Mouse (Mus musculus): Measurements from ENCODE around the gene Trim27. TPM values are rescaled to one million over a fixed set of nuclear protein-coding genes. Genes with fewer than 3 reads are reported as not detected.

Gene Trim27
- polyA plus RNA-seq, 1 experiment from 2014 or later, result 125 TPM

DNA sequence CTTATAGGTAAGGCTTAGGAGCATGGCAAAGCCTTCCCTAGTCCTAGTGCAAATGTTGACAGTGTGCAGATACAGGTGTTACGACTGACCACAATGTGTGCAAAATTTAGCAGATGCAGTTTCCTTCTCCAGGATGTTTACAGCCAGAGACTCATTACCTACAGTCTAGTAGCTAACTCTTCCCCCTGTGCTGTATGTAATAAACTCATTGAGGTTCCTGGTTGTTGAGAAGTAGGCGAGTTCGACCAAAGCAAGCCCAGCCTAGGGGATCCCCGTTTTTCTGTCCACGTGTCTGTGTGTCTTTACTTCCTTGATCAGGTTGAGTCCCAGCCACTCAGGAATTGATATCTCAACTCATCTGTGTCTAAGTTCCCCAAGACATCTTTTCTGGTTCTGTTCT, 64.8 kb downstream of the Trim27 start:
- H3K27ac ChIP-seq (replicated peaks), result no peak overlapping the region
- peaks cover 10% of the 10 kb centered on the region; the same call in 1 of the 2 replicates for H3K27me3 ChIP-seq
- no peaks in the 10 kb centered on the region for H3K36me3 ChIP-seq
- peaks cover 7% of the 10 kb centered on the region; the same call in 1 of the 2 replicates for H3K4me1 ChIP-seq
- no peak for ATAC-seq (ENCODE audit: insufficient number of reproducible peaks, low FRiP score, low TSS enrichment, low read depth)
- 83% methylated on average over 5 of the region's 5 CpGs for WGBS
- no peak overlapping the region for H3K4me2 ChIP-seq (replicated peaks)
- no peaks in the 10 kb centered on the region for H3K9me3 ChIP-seq (replicated peaks)
- no peak overlapping the region for H3K9ac ChIP-seq
- no peak overlapping the region for H3K4me3 ChIP-seq (replicated peaks)

Other genes starting within 250 kb of the Trim27 start
- 0.42 and 0.55 TPM in 2 replicates for gene Olfr1370, start 104.5 kb upstream of the Trim27 start, polyA plus RNA-seq (2015; fragmentation: Nextera tagmentation; extraction: Ambion mirVana)
- 0.04 TPM in 1 of 2 replicates, not detected in the other for gene Olfr1369-ps1, start 68.0 kb upstream of the Trim27 start, polyA plus RNA-seq (2015; fragmentation: Nextera tagmentation; extraction: Ambion mirVana)
- gene Olfr263, start 49.8 kb upstream of the Trim27 start, polyA plus RNA-seq (2015; fragmentation: Nextera tagmentation; extraction: Ambion mirVana), result not detected in 2 replicates
- not detected in 2 replicates for gene Olfr1368, start 33.6 kb upstream of the Trim27 start, polyA plus RNA-seq (2015; fragmentation: Nextera tagmentation; extraction: Ambion mirVana)
- not detected in 2 replicates for gene Gpx5, start 113.3 kb downstream of the Trim27 start, polyA plus RNA-seq (2015; fragmentation: Nextera tagmentation; extraction: Ambion mirVana)
- not detected in 2 replicates for gene Gpx6, start 132.7 kb downstream of the Trim27 start, polyA plus RNA-seq (2015; fragmentation: Nextera tagmentation; extraction: Ambion mirVana)
- not detected in 2 replicates for gene Olfr1367, start 167.5 kb downstream of the Trim27 start, polyA plus RNA-seq (2015; fragmentation: Nextera tagmentation; extraction: Ambion mirVana)
- gene Zscan12, start 183.4 kb downstream of the Trim27 start, polyA plus RNA-seq (2015; fragmentation: Nextera tagmentation; extraction: Ambion mirVana), result 10.9 and 11.3 TPM in 2 replicates
- 83.5 and 86.6 TPM in 2 replicates for gene Zkscan3, start 223.3 kb downstream of the Trim27 start, polyA plus RNA-seq (2015; fragmentation: Nextera tagmentation; extraction: Ambion mirVana)

Data from embryonic facial prominence, embryonic 15.5 days (tissue).